Mouse (Mus musculus): ENCODE results near the gene Pomp. TPM values are rescaled to one million over a fixed set of nuclear protein-coding genes. Genes with fewer than 3 reads are reported as not detected.
"Not testable (repeated sequence)": the region's sequence is repeated elsewhere in the genome, so short reads cannot be mapped to it uniquely, and the experiment has no call there.

The Pomp gene
- total RNA-seq, 2 experiments from 2014 or later = 138 to 152 TPM

GRCm38 (mm10) chr5:147848164-147848863 is 11.9 kb upstream of the Pomp start:
- peak; percentile 54 for DNase-seq (ENCODE audit: low spot score)

GRCm38 (mm10) chr5:147850194-147850593 is 10.1 kb upstream of the Pomp start:
- DNase-seq (ENCODE audit: low spot score) = no peak

GRCm38 (mm10) chr5:147860076-147860448 is 199 bp upstream of the Pomp start:
- no peak for DNase-seq (ENCODE audit: low spot score)

- no peak for DNase-seq (ENCODE audit: low spot score)
These were observed 8.4 kb downstream of the Pomp start for GRCm38 (mm10) chr5:147868674-147869073.

- no peak for DNase-seq (ENCODE audit: low spot score)
These were observed 9.3 kb downstream of the Pomp start for GRCm38 (mm10) chr5:147869568-147869967.

- DNase-seq (ENCODE audit: low spot score) = no peak
These were observed 10.0 kb downstream of the Pomp start for GRCm38 (mm10) chr5:147870296-147870695.

GRCm38 (mm10) chr5:147871091-147871820 is 11.0 kb downstream of the Pomp start:
- peak; percentile 51 for DNase-seq (ENCODE audit: low spot score)

GRCm38 (mm10) chr5:147874491-147875065 is 14.3 kb downstream of the Pomp start:
- DNase-seq (ENCODE audit: low spot score) = no peak

- no peak for DNase-seq (ENCODE audit: low spot score)
These were observed 14.9 kb downstream of the Pomp start for GRCm38 (mm10) chr5:147875210-147875609.

GRCm38 (mm10) chr5:147877520-147877919 is 17.3 kb downstream of the Pomp start:
- no peak for DNase-seq (ENCODE audit: low spot score)

- peak; percentile 48 for DNase-seq (ENCODE audit: low spot score)
These were observed 19.9 kb downstream of the Pomp start for GRCm38 (mm10) chr5:147879971-147880682.

GRCm38 (mm10) chr5:147883581-147883980 is 23.3 kb downstream of the Pomp start:
- no peak for DNase-seq (ENCODE audit: low spot score)

GRCm38 (mm10) chr5:147888313-147889297 is 28.3 kb downstream of the Pomp start:
- no peak for DNase-seq (ENCODE audit: low spot score)

- no peak for DNase-seq (ENCODE audit: low spot score)
These were observed 32.5 kb downstream of the Pomp start for GRCm38 (mm10) chr5:147892735-147893134.

- DNase-seq (ENCODE audit: low spot score) = no peak
These were observed 32.9 kb downstream of the Pomp start for GRCm38 (mm10) chr5:147893143-147893542.

GRCm38 (mm10) chr5:147893766-147894454 is 33.6 kb downstream of the Pomp start:
- peak; percentile 22 for DNase-seq (ENCODE audit: low spot score)

GRCm38 (mm10) chr5:147894455-147895076 is 34.3 kb downstream of the Pomp start, which contains the start of gene Slc46a3:
Slc46a3 (minus strand) TSS chr5:147894815.
- peak; percentile 97 for DNase-seq (ENCODE audit: low spot score)

- DNase-seq (ENCODE audit: low spot score) = no peak
These were observed 35.4 kb downstream of the Pomp start for GRCm38 (mm10) chr5:147895436-147896198.

- not testable (repeated sequence) for DNase-seq (ENCODE audit: low spot score)
These were observed 36.2 kb downstream of the Pomp start for GRCm38 (mm10) chr5:147896501-147896900.

Data from gastrocnemius, adult 18-20 months (tissue).